Comparison of ENCODE assay signal across 24 mouse cellular contexts in the genomic region with DNA sequence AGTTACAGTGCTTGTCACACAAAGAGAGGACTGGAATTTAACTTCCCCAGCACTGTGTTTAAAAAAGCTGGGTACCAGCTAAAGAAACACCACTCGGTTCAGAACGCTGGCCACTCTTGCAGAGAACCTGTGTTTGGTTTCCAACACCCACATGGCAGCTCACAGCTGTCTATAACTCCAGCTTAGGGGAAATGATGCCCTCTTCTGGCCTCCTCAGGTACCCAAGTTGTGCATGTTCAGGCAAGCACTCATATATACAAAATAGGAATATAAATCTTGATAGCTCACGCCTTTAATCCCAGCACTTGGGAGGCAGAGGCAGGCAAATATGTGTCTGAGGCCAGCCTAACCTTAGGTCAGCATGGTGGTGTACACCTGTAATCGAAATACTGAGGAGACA. TPM values are rescaled to one million over a fixed set of nuclear protein-coding genes. Genes with fewer than 3 reads are reported as not detected.
A peak's percentile ranks its signal among the peaks of the same experiment; 100 is the strongest.
DNase-seq lines count a peak whose midpoint lies in the region; ATAC-seq and TF ChIP-seq lines count a peak whose summit lies in the region.
"Had no signal": no experiment of that assay in that cellular context is flagged by ENCODE, and none has a peak within 500 bp of the region (broad histone marks: within the 10 kb centered on the region; RNA-seq: fewer than 3 reads in every experiment).

No protein-coding gene starts in this region.

- H3K9me3 ChIP-seq in liver, embryonic 14.5 days (ENCODE audit: control insufficient read depth, low read length), result no peaks in the 10 kb centered on the region
- H3K9me3 ChIP-seq in MEL (replicated peaks; ENCODE audit: insufficient read depth, low read length), result no peaks in the 10 kb centered on the region
- no peaks in the 10 kb centered on the region for H3K9me3 ChIP-seq in neural tube, embryonic 15.5 days (replicated peaks)
- H3K9me3 ChIP-seq: forebrain, embryonic 13.5 days; hindbrain, embryonic 13.5 days; limb, embryonic 13.5 days; midbrain, embryonic 15.5 days had no signal

- no peak overlapping the region for H3K4me3 ChIP-seq in liver, embryonic 14.5 days (ENCODE audit: insufficient read depth in 1 of 2, low read depth in 2 of 2, low read length in 2 of 2)
- no peak overlapping the region for H3K4me3 ChIP-seq in MEL (ENCODE audit: control insufficient read depth in 1 of 2, insufficient read depth in 1 of 2, low read depth in 2 of 2, low read length in 2 of 2)
- H3K4me3 ChIP-seq in neural tube, embryonic 15.5 days (replicated peaks), result no peak overlapping the region
- H3K4me3 ChIP-seq: forebrain, embryonic 13.5 days; hindbrain, embryonic 13.5 days; limb, embryonic 13.5 days; midbrain, embryonic 15.5 days had no signal

- TF ChIP-seq POLR2A in MEL (IDR thresholded peaks at IDR 0.05; ENCODE audit: control insufficient read depth in 1 of 2, insufficient read depth in 1 of 2, low read depth in 1 of 2, low read length in 2 of 2, poor library complexity in 1 of 2), result no peak

- TF ChIP-seq RAD21 in MEL (IDR thresholded peaks at IDR 0.05; ENCODE audit: low read depth, low read length), result peak; percentile 53

- peaks cover 8 to 22% of the 10 kb centered on the region in 2 experiments for H3K4me1 ChIP-seq in liver, embryonic 14.5 days (replicated peaks; ENCODE audit: control insufficient read depth in 2 of 2, insufficient read depth in 2 of 2, low read length in 1 of 2)
- no peaks in the 10 kb centered on the region for H3K4me1 ChIP-seq in MEL (ENCODE audit: control insufficient read depth in 1 of 2, insufficient read depth in 2 of 2, low read length in 2 of 2)
- no peaks in the 10 kb centered on the region for H3K4me1 ChIP-seq in neural tube, embryonic 15.5 days
- H3K4me1 ChIP-seq: forebrain, embryonic 13.5 days; hindbrain, embryonic 13.5 days; limb, embryonic 13.5 days; midbrain, embryonic 15.5 days had no signal

- no peak overlapping the region for H3K4me2 ChIP-seq in liver, embryonic 14.5 days (ENCODE audit: low read depth)
- no peak overlapping the region for H3K4me2 ChIP-seq in neural tube, embryonic 15.5 days
- H3K4me2 ChIP-seq: forebrain, embryonic 13.5 days; heart, embryonic 11.5 days; hindbrain, embryonic 13.5 days; limb, embryonic 13.5 days; midbrain, embryonic 15.5 days had no signal

- H3K27me3 ChIP-seq in liver, embryonic 14.5 days (ENCODE audit: control insufficient read depth, insufficient read depth, low read length), result no peaks in the 10 kb centered on the region
- no peaks in the 10 kb centered on the region for H3K27me3 ChIP-seq in MEL (ENCODE audit: control insufficient read depth in 1 of 2, insufficient read depth in 2 of 2, low read length in 2 of 2)
- H3K27me3 ChIP-seq in splenic B cell, adult 2 months (ENCODE audit: control insufficient read depth, insufficient read depth, low read length, poor library complexity, severe bottlenecking), result no peaks in the 10 kb centered on the region
- peaks cover 4% of the 10 kb centered on the region; the same call in 1 of the 2 replicates for H3K27me3 ChIP-seq in neural tube, embryonic 15.5 days (replicated peaks)
- H3K27me3 ChIP-seq: forebrain, embryonic 13.5 days; limb, embryonic 13.5 days; midbrain, embryonic 15.5 days had no signal

- no peaks in the 10 kb centered on the region for H3K79me2 ChIP-seq in MEL (ENCODE audit: control insufficient read depth, insufficient read depth, low read length, poor library complexity)

- no peak for ATAC-seq in liver, embryonic 14.5 days (ENCODE audit: insufficient read depth)
- no peak for ATAC-seq in neural tube, embryonic 15.5 days (ENCODE audit: low FRiP score)
- ATAC-seq: forebrain, embryonic 13.5 days; midbrain, embryonic 15.5 days had no signal

- H3K36me3 ChIP-seq in liver, embryonic 14.5 days (replicated peaks; ENCODE audit: control insufficient read depth, insufficient read depth, low read depth), result no peaks in the 10 kb centered on the region
- no peaks in the 10 kb centered on the region for H3K36me3 ChIP-seq in MEL (ENCODE audit: control insufficient read depth in 1 of 2, insufficient read depth in 2 of 2, low read length in 2 of 2)
- no peaks in the 10 kb centered on the region for H3K36me3 ChIP-seq in splenic B cell, adult 2 months (ENCODE audit: control insufficient read depth, insufficient read depth, low read length, poor library complexity, severe bottlenecking)
- H3K36me3 ChIP-seq in neural tube, embryonic 15.5 days, result no peaks in the 10 kb centered on the region
- H3K36me3 ChIP-seq: hindbrain, embryonic 13.5 days; limb, embryonic 13.5 days; midbrain, embryonic 15.5 days had no signal

- WGBS in liver, embryonic 14.5 days (ENCODE audit: insufficient replicate concordance), result 78% methylated on average over 4 of the region's 4 CpGs
- 81% methylated on average over 4 of the region's 4 CpGs for whole genome bisulfite sequencing in neural tube, embryonic 15.5 days

- H3K27ac ChIP-seq in liver, embryonic 14.5 days, result no peak overlapping the region
- H3K27ac ChIP-seq in MEL (ENCODE audit: control insufficient read depth, low read depth, low read length), result no peak overlapping the region
- no peak overlapping the region for H3K27ac ChIP-seq in neural tube, embryonic 15.5 days (replicated peaks)
- H3K27ac ChIP-seq: forebrain, embryonic 13.5 days; hindbrain, embryonic 13.5 days; limb, embryonic 13.5 days; macrophage; midbrain, embryonic 15.5 days had no signal

- no peak for TF ChIP-seq EP300 in liver, embryonic 14.5 days (IDR thresholded peaks at IDR 0.05; ENCODE audit: low read depth)
- TF ChIP-seq EP300 in MEL (IDR thresholded peaks at IDR 0.05; ENCODE audit: low read depth in 1 of 2, low read length in 2 of 2), result no peak

- TF ChIP-seq CTCF in liver, embryonic 14.5 days (IDR thresholded peaks at IDR 0.05; ENCODE audit: low read depth), result peak; percentile 53
- TF ChIP-seq CTCF in MEL (IDR thresholded peaks at IDR 0.05 in 2 of 3, conservative IDR thresholded peaks at IDR 0.05 in 1 of 3; ENCODE audit: control insufficient read depth in 1 of 3, insufficient read depth in 1 of 3, low read depth in 2 of 3, low read length in 3 of 3, poor library complexity in 1 of 3, severe bottlenecking in 1 of 3), result peak; percentile 35 to 53 (median 41); a peak in 5 of 6 replicates

- no peak for DNase-seq in liver, embryonic 14.5 days (ENCODE audit: low read depth in 3 of 3, low spot score in 3 of 3)
- no peak for DNase-seq in liver
- peak; percentile 48 for DNase-seq in A20 (ENCODE audit: low read depth, low spot score)
- DNase-seq in MEL (ENCODE audit: low read depth, low spot score), result peak; percentile 62
- peak; percentile 50 for DNase-seq in splenic B cell, adult 2 months (ENCODE audit: low read depth, low spot score)
- DNase-seq in gastrocnemius, postnatal 10 days, result no peak
- DNase-seq: adrenal gland, adult 8-10 months; B cell, adult 2 months; cerebellum, adult 8-10 months; cerebellum, postnatal 25 days; gastrocnemius, postnatal 36 days; heart, adult 18-20 months; heart, postnatal 4 days; kidney, adult 11 months; kidney, postnatal 14 days; layer of hippocampus, adult 9-11 months; lung, postnatal 10 days had no signal

- no peak overlapping the region for H3K9ac ChIP-seq in liver, embryonic 14.5 days (replicated peaks)
- no peak overlapping the region for H3K9ac ChIP-seq in MEL (ENCODE audit: control insufficient read depth, low read depth, low read length, poor library complexity, severe bottlenecking)
- H3K9ac ChIP-seq in neural tube, embryonic 15.5 days (replicated peaks), result no peak overlapping the region
- H3K9ac ChIP-seq: forebrain, embryonic 13.5 days; hindbrain, embryonic 13.5 days; limb, embryonic 13.5 days; midbrain, embryonic 15.5 days had no signal

TF ChIP-seq in MEL, 35 proteins besides CTCF, POLR2A, EP300 and RAD21:
- peak; percentile 61 for TF ChIP-seq SMC3 (IDR thresholded peaks at IDR 0.05; ENCODE audit: low read depth, low read length)
- TF ChIP-seq USF1 (IDR thresholded peaks at IDR 0.05; ENCODE audit: low read depth, low read length), result no peak
- peak; percentile 53 for TF ChIP-seq ZC3H11A (IDR thresholded peaks at IDR 0.05; ENCODE audit: low read depth, low read length)

RNA-seq across cellular contexts. Expression of gene Supt4a, which starts 21.4 kb away (rescaled TPM):
- polyA plus RNA-seq in liver, embryonic 14.5 days (2012; rRNA removed), result 111 TPM in 2 replicates
- polyA plus RNA-seq in liver, embryonic 14.5 days (2014; fragmentation: Nextera tagmentation; extraction: Ambion mirVana), result 211 and 214 TPM in 2 replicates
- total RNA-seq in MEL (2012; rRNA removed), result 301 and 332 TPM in 2 replicates
- polyA plus RNA-seq in MEL (2012; ENCODE audit: insufficient read depth in 1 of 2, insufficient read length in 2 of 2, low read depth in 1 of 2, low replicate concordance in 2 of 2, missing spikeins in 1 of 2), result 100 to 1,000 TPM in 1 of 2 experiments, not detected in 1; 223 TPM
- 129 and 144 TPM in 2 replicates for polyA plus RNA-seq in neural tube, embryonic 15.5 days (2015; fragmentation: Nextera tagmentation; extraction: Ambion mirVana)
- 10 to 100 TPM; 38.6 to 42.6 TPM for total RNA-seq in gastrocnemius, postnatal 10 days (2021)

RNA-seq across cellular contexts. Expression of gene Tspoap1, which starts 44.3 kb away (rescaled TPM):
- 5.4 and 5.5 TPM in 2 replicates for polyA plus RNA-seq in liver, embryonic 14.5 days (2012; rRNA removed)
- 1.1 and 2.4 TPM in 2 replicates for polyA plus RNA-seq in liver, embryonic 14.5 days (2014; fragmentation: Nextera tagmentation; extraction: Ambion mirVana)
- 3.7 and 5.2 TPM in 2 replicates for total RNA-seq in MEL (2012; rRNA removed)
- 1 to 10 TPM in 1 of 2 experiments, not detected in 1; 8.6 TPM for polyA plus RNA-seq in MEL (2012; ENCODE audit: insufficient read depth in 1 of 2, insufficient read length in 2 of 2, low read depth in 1 of 2, low replicate concordance in 2 of 2, missing spikeins in 1 of 2)
- 34.5 and 43.8 TPM in 2 replicates for polyA plus RNA-seq in neural tube, embryonic 15.5 days (2015; fragmentation: Nextera tagmentation; extraction: Ambion mirVana)
- total RNA-seq in gastrocnemius, postnatal 10 days (2021), result under 1 TPM; 0.27 to 0.38 TPM

RNA-seq across cellular contexts. Expression of gene Rnf43, which starts 53.5 kb away (rescaled TPM):
- polyA plus RNA-seq in liver, embryonic 14.5 days (2012; rRNA removed), result 3.5 and 4.2 TPM in 2 replicates
- polyA plus RNA-seq in liver, embryonic 14.5 days (2014; fragmentation: Nextera tagmentation; extraction: Ambion mirVana), result 4.5 and 5.0 TPM in 2 replicates
- 12.9 and 17.3 TPM in 2 replicates for total RNA-seq in MEL (2012; rRNA removed)
- 10 to 100 TPM in 1 of 2 experiments, not detected in 1; 14.6 TPM for polyA plus RNA-seq in MEL (2012; ENCODE audit: insufficient read depth in 1 of 2, insufficient read length in 2 of 2, low read depth in 1 of 2, low replicate concordance in 2 of 2, missing spikeins in 1 of 2)
- 0.54 and 2.6 TPM in 2 replicates for polyA plus RNA-seq in neural tube, embryonic 15.5 days (2015; fragmentation: Nextera tagmentation; extraction: Ambion mirVana)
- under 1 TPM; 0.07 to 0.16 TPM for total RNA-seq in gastrocnemius, postnatal 10 days (2021)

Comparison
In these comparisons a context has a peak if more than half of its experiments do, and no peak if none do; other contexts are left out.
1. DNase-seq: peak in A20 (single experiment), MEL (single experiment) and splenic B cell, adult 2 months (single experiment); none in liver, embryonic 14.5 days (0 of 3), liver (single experiment) and gastrocnemius, postnatal 10 days (single experiment).